22 mouse cellular contexts compared by ENCODE assay signal in genomic region chr2:102791641-102792040, GRCm38 (mm10).
DNase-seq lines count a peak whose midpoint lies in the region; ATAC-seq lines count a peak whose summit lies in the region.
"Had no signal": no experiment of that assay in that cellular context is flagged by ENCODE, and none has a peak within 500 bp of the region (broad histone marks: within the 10 kb centered on the region; RNA-seq: fewer than 3 reads in every experiment).

No protein-coding gene starts in this region.

- no peak overlapping the region for H3K9ac ChIP-seq in hindbrain, embryonic 11.5 days (ENCODE audit: low read depth, low read length)
- H3K9ac ChIP-seq: forebrain, embryonic 13.5 days; hindbrain, embryonic 13.5 days had no signal

- no peaks in the 10 kb centered on the region for H3K4me1 ChIP-seq in hindbrain, embryonic 11.5 days (replicated peaks; ENCODE audit: control insufficient read depth, insufficient read depth, low read length)
- H3K4me1 ChIP-seq: forebrain, embryonic 10.5 days; forebrain, embryonic 13.5 days; hindbrain, embryonic 13.5 days had no signal

- H3K36me3 ChIP-seq in splenic B cell, adult 2 months (ENCODE audit: control insufficient read depth, insufficient read depth, low read length, poor library complexity, severe bottlenecking): no peaks in the 10 kb centered on the region
- H3K36me3 ChIP-seq in hindbrain, embryonic 11.5 days (ENCODE audit: control insufficient read depth, insufficient read depth, low read length): no peaks in the 10 kb centered on the region
- H3K36me3 ChIP-seq: forebrain, embryonic 10.5 days; G1E; hindbrain, embryonic 13.5 days had no signal

- ATAC-seq in granulocyte monocyte progenitor cell, adult 5-6 weeks (replicated peaks; ENCODE audit: poor library complexity, severe bottlenecking): peak; percentile 69
- no peak for ATAC-seq in hindbrain, embryonic 11.5 days (ENCODE audit: low FRiP score)
- ATAC-seq: forebrain, embryonic 13.5 days; forebrain, embryonic 16.5 days; hindbrain, postnatal 0 days; inflammation-experienced regulatory T-cells, adult 6 months; Patski had no signal

- 72% methylated on average over 2 of the region's 2 CpGs for WGBS in hindbrain, embryonic 11.5 days

- H3K27ac ChIP-seq in hindbrain, embryonic 11.5 days (ENCODE audit: low read depth, low read length): no peak overlapping the region
- H3K27ac ChIP-seq: forebrain, embryonic 10.5 days; forebrain, embryonic 13.5 days; hindbrain, embryonic 13.5 days; hindbrain, postnatal 0 days had no signal

- DNase-seq in spleen, postnatal 36 days (ENCODE audit: low spot score in 2 of 2): peak; percentile 42 to 45
- DNase-seq in spleen, postnatal 14 days (ENCODE audit: low spot score in 2 of 2): no peak
- peak; percentile 61 for DNase-seq in splenic B cell, adult 2 months (ENCODE audit: low read depth, low spot score)
- DNase-seq in hindbrain, embryonic 11.5 days (ENCODE audit: low spot score): no peak
- no peak for DNase-seq in gastrocnemius, adult 8-10 months (ENCODE audit: low spot score in 2 of 2)
- DNase-seq: adrenal gland, postnatal 10 days; adrenal gland, postnatal 36 days; cerebellum, adult 18-20 months; cerebellum, adult 9-10 months; cerebellum, postnatal 14 days; gastrocnemius, postnatal 14 days had no signal

- H3K27me3 ChIP-seq in splenic B cell, adult 2 months (ENCODE audit: control insufficient read depth, insufficient read depth, low read length, poor library complexity, severe bottlenecking): no peaks in the 10 kb centered on the region
- no peaks in the 10 kb centered on the region for H3K27me3 ChIP-seq in hindbrain, embryonic 11.5 days (ENCODE audit: control insufficient read depth, insufficient read depth, low read length)
- H3K27me3 ChIP-seq: CH12.LX; forebrain, embryonic 13.5 days; hindbrain, embryonic 13.5 days; Patski had no signal

- H3K9me3 ChIP-seq in hindbrain, embryonic 11.5 days (ENCODE audit: control insufficient read depth, low read length): no peaks in the 10 kb centered on the region
- H3K9me3 ChIP-seq: forebrain, embryonic 10.5 days; forebrain, embryonic 13.5 days; G1E; hindbrain, embryonic 13.5 days had no signal

- no peak overlapping the region for H3K4me3 ChIP-seq in hindbrain, embryonic 11.5 days (ENCODE audit: low read depth, low read length)
- H3K4me3 ChIP-seq: forebrain, embryonic 10.5 days; forebrain, embryonic 13.5 days; hindbrain, embryonic 13.5 days had no signal

- no peak overlapping the region for H3K4me2 ChIP-seq in hindbrain, embryonic 11.5 days (replicated peaks; ENCODE audit: low read depth, low read length)
- H3K4me2 ChIP-seq: forebrain, embryonic 13.5 days; heart, embryonic 11.5 days; hindbrain, embryonic 13.5 days had no signal

Comparison
In these comparisons a context has a peak if more than half of its experiments do, and no peak if none do; other contexts are left out.
1. DNase-seq: peak in spleen, postnatal 36 days (2 of 2) and splenic B cell, adult 2 months (single experiment); none in spleen, postnatal 14 days (0 of 2), hindbrain, embryonic 11.5 days (single experiment) and gastrocnemius, adult 8-10 months (0 of 2).